Mouse (Mus musculus): ENCODE measurements around the gene Eme2.

DNA sequence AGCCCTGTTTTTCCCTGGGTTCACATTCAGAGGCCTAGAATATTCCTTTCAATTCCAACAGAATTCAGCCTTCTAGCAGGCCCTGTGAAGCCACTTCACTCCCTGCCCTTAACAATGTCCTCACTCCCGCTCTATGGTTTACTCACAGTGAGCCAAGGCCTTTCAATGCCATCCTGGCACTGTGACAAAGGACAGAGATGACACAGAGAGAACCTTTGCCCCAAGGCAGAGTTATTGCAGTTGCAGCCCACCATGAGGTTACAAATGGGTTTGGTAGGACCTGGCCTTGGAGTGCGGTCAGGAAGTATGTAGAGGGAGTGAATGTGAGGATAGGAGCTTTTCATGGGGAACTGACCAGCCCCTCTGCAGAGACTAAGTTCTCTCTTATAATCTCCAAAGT is 12.7 kb upstream of the Eme2 start:
- TF ChIP-seq CTCF (IDR thresholded peaks at IDR 0.05) (no peak), EP300 (IDR thresholded peaks at IDR 0.05) (no peak)
